Mouse (Mus musculus): ENCODE measurements around the gene Rgl2.

- no peak for TF ChIP-seq CTCF (IDR thresholded peaks at IDR 0.05; ENCODE audit: borderline replicate concordance, insufficient read depth, low read length)
- no peak for TF ChIP-seq POLR2A (IDR thresholded peaks at IDR 0.05; ENCODE audit: low read depth, low read length)
Observed at GRCm38 (mm10) chr17:33913264-33913663, 16.1 kb upstream of the Rgl2 start.
